Mouse (Mus musculus) thymus, postnatal 14 days (tissue): ENCODE measurements around the gene Dnase2b.

Experiments used
- DNase-seq: peaks from one replicate; pipeline ENCODE4 v3.0.0; 2021

Gene Dnase2b

GRCm38 (mm10) chr3:146615496-146615895 is at the start of gene Dnase2b:
Dnase2b (minus strand) TSS chr3:146615596.
- no peak for DNase-seq

- no peak for DNase-seq
These were observed 46.5 kb upstream of the Dnase2b start for GRCm38 (mm10) chr3:146661907-146662306.

GRCm38 (mm10) chr3:146661001-146661400 is 45.6 kb upstream of the Dnase2b start:
- no peak for DNase-seq

- no peak for DNase-seq
These were observed 43.9 kb upstream of the Dnase2b start for GRCm38 (mm10) chr3:146659321-146659720.

GRCm38 (mm10) chr3:146658061-146658639 is 42.8 kb upstream of the Dnase2b start:
- no peak for DNase-seq

- no peak for DNase-seq
These were observed 42.0 kb upstream of the Dnase2b start for GRCm38 (mm10) chr3:146657433-146657832.

GRCm38 (mm10) chr3:146655111-146655577 is 39.7 kb upstream of the Dnase2b start:
- no peak for DNase-seq

- DNase-seq = no peak
These were observed 38.3 kb upstream of the Dnase2b start for GRCm38 (mm10) chr3:146653692-146654091.

- DNase-seq = no peak
These were observed 37.0 kb upstream of the Dnase2b start for GRCm38 (mm10) chr3:146652431-146652830.

GRCm38 (mm10) chr3:146651217-146651616 is 35.8 kb upstream of the Dnase2b start, which contains the start of gene 4930503B20Rik:
4930503B20Rik (minus strand) TSS chr3:146651317.
- DNase-seq = no peak

- no peak for DNase-seq
These were observed 35.3 kb upstream of the Dnase2b start for GRCm38 (mm10) chr3:146650716-146651115.

GRCm38 (mm10) chr3:146649311-146649894 is 34.0 kb upstream of the Dnase2b start:
- DNase-seq = no peak

- no peak for DNase-seq
These were observed 26.5 kb upstream of the Dnase2b start for GRCm38 (mm10) chr3:146641818-146642427.

GRCm38 (mm10) chr3:146632506-146632905 is 17.1 kb upstream of the Dnase2b start:
- DNase-seq = no peak

- DNase-seq = no peak
These were observed 13.0 kb upstream of the Dnase2b start for GRCm38 (mm10) chr3:146628227-146628982.

GRCm38 (mm10) chr3:146625766-146626165 is 10.4 kb upstream of the Dnase2b start:
- DNase-seq = no peak

- no peak for DNase-seq
These were observed 6.6 kb upstream of the Dnase2b start for GRCm38 (mm10) chr3:146621966-146622365.

GRCm38 (mm10) chr3:146620555-146621249 is 5.3 kb upstream of the Dnase2b start:
- no peak for DNase-seq

- DNase-seq = no peak
These were observed 4.7 kb upstream of the Dnase2b start for GRCm38 (mm10) chr3:146620101-146620500.

GRCm38 (mm10) chr3:146618357-146618756 is 3.0 kb upstream of the Dnase2b start:
- DNase-seq = no peak

GRCm38 (mm10) chr3:146617946-146618345 is 2.5 kb upstream of the Dnase2b start:
- DNase-seq = no peak

- no peak for DNase-seq
These were observed 1.3 kb upstream of the Dnase2b start for GRCm38 (mm10) chr3:146616533-146617283.
